Mouse (Mus musculus) kidney, postnatal 10 days (tissue): Measurements from ENCODE around the gene Mknk1.

Experiments used
- DNase-seq: peaks from one replicate; pipeline ENCODE4 v3.0.0; 2021; ENCODE audit warnings: mixed read lengths

Mknk1 gene

GRCm38 (mm10) chr4:115848083-115848482, 9.1 kb downstream of the Mknk1 start:
- DNase-seq = no peak

DNA sequence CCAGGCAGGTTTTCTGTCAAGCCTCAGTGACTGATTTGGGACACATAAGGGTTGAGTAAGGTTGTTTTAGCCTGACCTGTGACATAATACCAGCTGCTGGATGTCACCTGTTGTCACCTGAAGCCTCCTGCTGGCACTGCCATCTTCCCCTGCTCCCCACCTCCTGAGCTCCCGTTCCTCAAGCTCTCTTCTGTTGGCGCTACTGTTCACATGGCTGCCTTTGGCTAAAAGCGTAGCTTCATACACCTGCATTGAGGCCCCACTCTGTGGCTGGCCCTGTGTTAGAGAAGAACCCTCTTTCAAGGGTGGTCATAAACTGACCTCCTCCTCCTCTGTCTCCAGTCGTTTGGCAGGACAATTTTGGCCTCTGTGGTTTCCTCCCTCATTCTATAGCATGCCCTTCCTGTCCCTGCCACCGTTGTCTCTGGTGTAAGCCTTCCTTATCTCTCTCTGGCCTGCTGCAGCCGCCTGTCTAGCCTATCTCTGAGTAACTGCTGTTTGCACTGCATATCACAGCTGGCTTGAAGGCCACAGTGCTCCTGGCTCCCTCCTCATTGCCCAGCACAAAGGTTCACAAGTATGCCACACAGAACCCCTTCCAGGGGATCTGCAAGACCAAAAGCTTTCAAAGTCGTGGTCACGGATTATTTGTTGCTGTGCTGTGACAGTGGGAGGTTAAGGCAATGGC, 10.1 kb downstream of the Mknk1 start:
- DNase-seq = no peak

DNA sequence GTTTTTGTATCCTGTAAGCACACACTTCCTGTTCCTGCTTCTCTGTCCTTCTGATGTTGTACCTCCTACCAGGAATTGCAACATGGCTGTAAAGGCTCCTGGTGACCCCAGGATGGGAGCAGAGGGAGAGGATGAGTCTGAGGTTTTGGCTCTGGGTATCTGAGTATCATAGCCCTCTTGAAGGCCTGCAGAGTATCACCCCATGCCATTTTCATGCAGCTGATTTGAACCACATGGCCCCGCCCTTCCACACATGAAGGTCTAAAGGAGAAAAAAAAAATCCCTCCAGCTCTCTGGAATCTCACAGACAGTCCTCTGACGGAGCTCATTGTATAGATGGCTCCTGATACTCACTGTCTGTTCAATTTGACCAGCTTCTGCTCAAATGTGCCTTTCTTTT, 11.1 kb downstream of the Mknk1 start:
- DNase-seq = no peak

DNA sequence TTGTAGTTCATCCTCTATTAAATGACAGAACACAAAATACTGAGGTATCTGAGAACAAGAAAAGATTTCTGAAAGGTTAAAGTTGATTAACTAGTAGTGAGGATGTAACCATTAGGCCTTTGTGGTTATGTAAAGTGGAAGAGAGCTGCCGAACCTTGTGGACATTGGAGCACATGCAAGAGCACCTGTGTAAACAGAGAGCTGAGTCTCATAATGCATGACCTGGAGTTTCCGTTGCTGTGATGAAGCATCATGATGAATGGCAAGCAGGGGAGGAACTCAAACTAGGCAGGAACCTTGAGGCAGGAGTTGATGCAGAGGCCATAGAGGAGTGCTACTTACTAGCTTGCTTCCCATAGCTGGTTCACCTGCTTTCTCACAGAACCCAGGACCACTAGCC, 11.6 kb downstream of the Mknk1 start:
- no peak for DNase-seq

GRCm38 (mm10) chr4:115851569-115851968, 12.6 kb downstream of the Mknk1 start:
- no peak for DNase-seq

GRCm38 (mm10) chr4:115855100-115855499, 16.1 kb downstream of the Mknk1 start:
- no peak for DNase-seq

DNA sequence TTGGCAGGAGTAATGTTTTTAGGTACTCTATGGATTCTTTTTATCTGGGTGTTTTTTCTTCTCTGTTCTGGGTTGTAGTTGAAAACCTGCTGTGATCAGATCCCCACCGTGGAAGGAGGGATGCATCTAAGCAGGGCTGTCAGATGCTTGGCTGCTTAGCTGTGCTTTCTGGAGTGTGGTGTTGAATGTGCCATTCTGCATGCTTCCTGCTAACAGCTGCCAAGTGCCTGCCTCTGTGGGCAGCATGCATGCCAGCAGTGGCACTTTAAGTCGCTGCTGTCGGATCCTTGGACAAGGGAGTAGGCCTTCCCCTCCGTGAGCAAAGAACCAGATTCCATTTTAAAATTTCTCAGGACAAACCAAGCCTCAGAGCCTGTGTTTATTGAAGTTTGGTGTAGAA, 16.6 kb downstream of the Mknk1 start:
- DNase-seq = no peak

GRCm38 (mm10) chr4:115856282-115856681, 17.3 kb downstream of the Mknk1 start:
- no peak for DNase-seq

DNA sequence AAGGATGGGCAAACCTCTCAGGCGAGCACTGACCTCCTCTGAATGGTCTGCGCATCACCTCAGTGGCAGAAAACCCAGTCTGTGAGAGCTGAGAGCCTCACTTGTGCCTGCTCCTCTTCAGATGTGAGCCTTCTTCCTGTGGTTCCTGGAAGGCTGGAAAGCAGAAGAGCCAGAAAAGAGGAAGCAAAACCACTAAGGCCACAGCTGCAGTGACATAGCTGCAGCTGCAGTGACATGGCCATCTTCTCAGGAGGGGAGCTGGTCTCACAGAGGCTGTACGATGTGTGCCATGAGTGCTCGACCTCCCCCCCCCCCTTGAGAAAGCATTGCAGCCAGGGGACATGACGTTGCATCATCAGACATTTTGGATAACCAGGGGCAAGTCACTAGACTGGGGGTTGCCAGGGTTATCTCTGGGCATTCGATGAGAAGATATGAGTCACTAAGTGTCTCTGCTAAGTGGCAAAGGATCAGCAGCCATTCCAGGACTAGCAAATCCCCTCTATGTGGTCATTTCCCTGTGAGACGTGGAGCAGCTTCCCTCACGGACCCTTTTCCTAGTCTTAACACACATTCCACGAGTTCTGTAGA, 18.4 kb downstream of the Mknk1 start:
- no peak for DNase-seq

GRCm38 (mm10) chr4:115863352-115863751, 24.4 kb downstream of the Mknk1 start:
- no peak for DNase-seq

- DNase-seq = no peak
These were observed 24.9 kb downstream of the Mknk1 start for GRCm38 (mm10) chr4:115863880-115864279.

GRCm38 (mm10) chr4:115869512-115870210, 30.7 kb downstream of the Mknk1 start:
- no peak for DNase-seq

DNA sequence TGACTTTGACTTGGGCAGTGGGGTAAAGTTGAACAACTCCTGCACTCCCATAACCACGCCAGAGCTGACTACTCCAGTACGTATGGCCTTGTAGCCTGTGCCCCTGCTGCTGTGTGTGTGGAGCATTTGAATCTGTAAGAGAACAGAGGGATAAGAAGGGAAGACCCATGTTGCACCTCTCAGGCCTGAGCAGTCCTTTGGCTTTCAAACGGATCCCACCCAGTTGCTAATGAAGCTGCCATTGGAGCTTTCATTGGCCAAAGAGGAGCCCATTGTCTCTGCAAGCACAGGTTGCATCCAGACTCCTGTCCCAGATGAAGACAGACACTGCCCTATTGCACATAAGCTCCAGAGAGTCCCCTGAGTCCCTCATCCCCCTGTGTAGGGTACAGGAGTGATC, 34.2 kb downstream of the Mknk1 start:
- DNase-seq = no peak

DNA sequence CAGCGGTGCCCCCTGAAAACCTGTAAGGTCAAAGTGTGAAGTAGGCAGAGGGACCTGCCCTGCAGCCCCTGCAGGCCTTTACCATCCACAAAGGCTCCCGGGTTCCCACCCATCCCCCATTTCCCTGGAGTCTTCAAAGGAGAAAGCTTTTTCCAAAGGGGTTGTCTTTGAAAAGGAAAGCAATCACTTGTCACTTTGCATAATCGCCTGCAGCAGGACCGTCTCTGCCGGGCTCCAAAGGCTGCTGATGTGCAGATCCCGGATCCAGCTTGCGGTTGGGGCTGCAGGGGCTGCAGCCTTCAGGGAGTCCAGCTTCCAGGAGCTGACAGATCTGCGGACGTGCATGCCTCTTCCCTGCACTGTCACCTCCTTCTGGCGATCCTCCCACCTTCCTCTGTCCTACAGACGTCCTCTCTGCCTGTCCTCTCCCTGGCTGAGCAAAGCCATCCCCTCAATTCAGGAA, 39.2 kb downstream of the Mknk1 start:
- DNase-seq = peak; percentile 19

DNA sequence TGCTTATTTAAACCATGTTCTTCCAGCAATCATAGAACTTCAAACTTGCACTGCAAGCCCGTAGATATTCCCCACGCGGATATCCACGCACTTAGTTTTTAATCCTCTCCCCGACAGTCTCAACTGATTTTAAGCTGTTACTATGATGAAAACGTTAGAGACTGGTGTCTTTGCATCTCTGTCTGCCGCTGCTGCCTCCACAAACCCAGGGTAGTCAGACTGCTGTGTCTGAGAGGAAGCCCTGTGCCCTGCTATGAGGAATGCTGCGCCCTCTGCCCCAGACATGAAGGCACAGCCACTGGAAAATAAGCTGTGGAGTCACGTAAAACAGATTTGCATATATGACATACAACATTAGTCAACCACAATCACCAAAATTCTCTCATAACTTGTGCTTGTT, 39.8 kb downstream of the Mknk1 start:
- DNase-seq = no peak

DNA sequence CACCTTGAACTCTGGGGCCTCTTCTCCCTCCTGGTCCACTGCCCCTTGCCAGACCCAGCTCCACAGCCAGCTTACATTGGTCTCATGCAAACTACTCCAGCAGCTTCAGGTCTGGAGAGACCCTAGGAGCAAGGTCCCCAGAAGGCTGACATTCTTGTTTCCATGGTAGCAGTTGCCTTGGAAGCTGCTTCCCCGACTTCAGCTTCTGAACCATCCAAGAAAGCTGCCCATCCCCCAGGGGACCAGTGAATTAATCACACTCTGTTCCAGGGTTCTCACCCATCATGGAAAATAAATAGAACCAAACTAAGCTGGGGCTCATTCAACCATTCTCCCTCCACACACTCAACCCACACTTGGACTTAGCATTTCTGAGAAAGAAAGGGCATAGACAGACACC, 42.2 kb downstream of the Mknk1 start:
- DNase-seq = no peak

DNA sequence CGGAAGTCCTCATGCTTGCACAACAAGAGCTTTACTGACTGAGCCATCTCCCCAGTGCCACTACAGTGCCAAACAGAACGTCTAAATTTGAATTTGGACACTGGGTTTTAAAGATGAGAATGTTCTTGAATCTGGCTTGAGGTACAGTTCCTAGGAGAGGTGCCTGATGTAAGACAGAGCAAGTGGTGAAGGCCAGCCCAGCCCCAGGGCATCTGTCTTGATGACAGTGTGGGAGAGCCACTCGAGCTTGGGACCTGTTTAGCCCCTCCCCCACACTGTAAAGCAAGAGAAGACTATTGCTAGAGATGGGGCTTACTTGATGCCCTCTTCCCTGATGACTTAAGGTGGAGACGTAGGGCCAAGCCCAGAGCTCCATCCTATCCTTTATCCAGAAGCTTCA, 43.2 kb downstream of the Mknk1 start:
- DNase-seq = no peak

DNA sequence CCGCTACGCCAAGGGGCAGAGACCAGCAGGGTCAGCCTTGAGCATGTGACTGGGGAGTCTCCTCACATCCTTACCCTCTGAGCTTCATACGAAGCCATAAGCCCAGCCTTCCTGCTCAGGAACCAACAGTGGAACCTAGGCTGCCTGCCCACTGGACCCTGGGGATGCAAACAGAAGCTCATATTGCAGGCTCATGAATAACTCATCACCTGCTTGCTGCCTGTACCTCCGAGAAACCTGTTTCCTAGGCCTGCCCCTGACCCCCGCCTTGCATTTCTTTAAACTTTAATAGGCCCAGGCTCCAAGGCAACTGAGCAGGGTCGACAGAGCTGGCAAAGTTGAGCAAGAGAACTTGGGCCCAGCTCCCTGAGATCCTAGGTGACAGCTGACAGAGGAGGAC, 45.0 kb downstream of the Mknk1 start, which contains the start of gene Kncn:
Gene Kncn, plus strand, starts transcription at position 379 of the 400 bp plus-strand sequence.
- no peak for DNase-seq

- no peak for DNase-seq
These were observed 46.8 kb downstream of the Mknk1 start for GRCm38 (mm10) chr4:115885846-115886245.

GRCm38 (mm10) chr4:115886875-115887274, 47.9 kb downstream of the Mknk1 start:
- DNase-seq = peak; percentile 34

DNA sequence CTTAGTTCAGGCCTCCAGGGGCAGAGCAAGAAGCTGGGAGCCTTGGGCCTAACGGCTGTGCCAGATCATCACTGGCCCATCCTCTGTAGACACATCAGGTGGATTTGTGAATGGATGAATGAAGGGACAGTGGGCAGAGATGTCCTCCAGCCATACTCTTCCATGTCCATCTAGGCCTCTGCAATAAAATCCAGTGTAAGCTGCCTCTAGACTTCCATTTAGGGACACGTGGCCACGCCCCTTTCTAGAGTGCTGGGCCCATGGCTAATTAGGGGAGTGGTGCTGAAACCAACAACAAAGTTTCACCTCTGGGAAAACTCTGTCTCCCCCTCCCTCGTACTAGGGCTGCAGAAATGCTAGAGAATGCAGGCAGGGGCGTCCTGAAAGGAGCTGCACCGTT, 51.1 kb downstream of the Mknk1 start:
- DNase-seq = no peak

DNA sequence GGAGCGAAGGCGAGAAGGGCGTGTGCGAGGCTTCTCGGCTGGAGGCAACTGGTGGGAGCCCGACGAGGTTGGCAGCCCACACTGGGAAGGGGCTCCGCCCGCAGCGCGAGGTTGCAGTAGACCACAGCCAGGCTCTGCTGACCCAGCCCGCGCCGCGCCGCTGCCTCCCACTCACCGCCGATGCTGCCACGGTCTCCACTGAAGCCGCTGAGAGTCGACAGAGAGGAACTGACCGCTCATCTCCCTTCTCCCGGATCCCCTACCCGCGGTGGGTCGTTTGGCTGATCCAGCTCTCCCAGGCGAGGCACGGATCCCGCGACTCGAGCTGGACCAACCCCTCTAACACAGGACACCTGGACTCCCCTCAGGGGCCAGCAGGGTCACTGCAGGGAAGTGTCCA, 51.6 kb downstream of the Mknk1 start, which contains the start of gene 6430628N08Rik:
Gene 6430628N08Rik, plus strand, starts transcription at position 113 of the 400 bp plus-strand sequence.
- no peak for DNase-seq

GRCm38 (mm10) chr4:115894281-115894680, 55.3 kb downstream of the Mknk1 start:
- DNase-seq = peak; percentile 55
